Mouse (Mus musculus) bone marrow macrophage, adult 2 months (primary cell): ENCODE results near the gene Nt5m. TPM values are rescaled to one million over a fixed set of nuclear protein-coding genes. Genes with fewer than 3 reads are reported as not detected.

Experiments
- H3K27ac ChIP-seq: 2 replicates; pipeline ENCODE4 v1.5.1; 2012; ENCODE audit warnings: low read depth, low read length; ENCODE audit not compliant: insufficient read depth
- H3K4me1 ChIP-seq: 2 replicates; pipeline ENCODE4 v1.6.1; 2012; ENCODE audit warnings: low read length; ENCODE audit not compliant: control insufficient read depth, insufficient read depth
- H3K4me3 ChIP-seq: 2 replicates; pipeline ENCODE4 v1.5.1; 2012; ENCODE audit warnings: mild to moderate bottlenecking, low read length, moderate library complexity; ENCODE audit not compliant: insufficient read depth
- CTCF ChIP-seq: IDR thresholded peaks from 2 replicates; pipeline ENCODE4 v1.5.1; 2012; ENCODE audit warnings: low read depth, mild to moderate bottlenecking, low read length, moderate library complexity
- POLR2A ChIP-seq: IDR thresholded peaks from 2 replicates; pipeline ENCODE4 v1.6.1; 2012; ENCODE audit warnings: mild to moderate bottlenecking, low read depth, low read length, borderline replicate concordance
- polyA plus RNA-seq: library from polyadenylated mRNA; stranded (reverse); fragments of >200 nt; gene quantifications from 2 replicates; pipeline ENCODE4 v1.2.4, GENCODE M21; 2012; ENCODE audit not compliant: missing spikeins, insufficient read depth, insufficient read length

Gene Nt5m
- 11.8 and 14.7 TPM in 2 replicates for polyA plus RNA-seq

DNA sequence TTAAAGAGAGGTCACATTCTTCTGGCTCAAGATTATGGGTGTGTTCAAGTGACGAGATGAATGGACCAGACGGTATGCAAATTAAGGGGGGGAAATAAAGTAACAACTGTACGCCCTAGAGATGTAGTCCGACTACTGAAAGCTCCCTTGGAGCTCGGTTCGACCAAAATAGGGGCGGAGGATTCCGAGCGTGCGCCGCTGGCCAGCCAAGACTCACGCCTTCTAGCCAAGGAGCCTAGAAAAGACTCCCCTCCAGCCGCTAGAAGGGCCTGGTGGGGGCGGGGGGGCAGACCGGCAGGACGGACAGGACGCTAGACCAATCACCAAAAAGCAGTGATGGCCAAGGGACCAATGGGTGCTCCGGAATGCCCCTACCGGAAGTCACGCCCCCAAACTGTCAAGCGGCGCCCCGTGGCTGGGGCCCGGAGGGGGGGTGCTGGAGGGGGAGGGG lies at the start of gene Nt5m:
TSS of gene Nt5m (plus strand) at position 440 of the 451 bp plus-strand sequence.
- Histone ChIP-seq H3K27ac (peak within 1 kb of the TSS; percentile 89), H3K4me1 (peaks cover 15% of the 10 kb centered on the region), H3K4me3 (peak within 1 kb of the TSS; percentile 94)
- TF ChIP-seq CTCF: no peak
- TF ChIP-seq POLR2A: no peak

DNA sequence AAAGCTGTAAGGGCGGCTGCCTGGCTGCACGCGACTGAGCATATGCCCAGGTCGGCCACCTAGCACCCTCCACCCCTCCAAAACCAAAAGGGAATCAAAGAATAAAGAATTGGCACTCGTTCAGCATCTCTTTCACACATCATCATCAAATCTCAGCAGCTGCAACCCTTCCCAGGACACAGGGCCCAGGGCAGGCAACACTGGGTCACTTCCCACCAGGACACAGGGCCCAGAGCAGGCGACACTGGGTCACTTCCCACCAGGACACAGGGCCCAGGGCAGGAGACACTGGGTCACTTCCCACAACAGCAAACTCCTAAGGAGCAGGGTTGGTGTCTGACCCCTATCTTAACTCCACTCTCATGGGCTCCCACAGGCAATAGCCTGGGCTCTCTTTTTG lies 45.9 kb upstream of the Nt5m start:
- Histone ChIP-seq H3K27ac (no peak overlapping the region), H3K4me1 (no peaks in the 10 kb centered on the region), H3K4me3 (no peak overlapping the region)
- TF ChIP-seq CTCF (no peak), POLR2A (no peak)

DNA sequence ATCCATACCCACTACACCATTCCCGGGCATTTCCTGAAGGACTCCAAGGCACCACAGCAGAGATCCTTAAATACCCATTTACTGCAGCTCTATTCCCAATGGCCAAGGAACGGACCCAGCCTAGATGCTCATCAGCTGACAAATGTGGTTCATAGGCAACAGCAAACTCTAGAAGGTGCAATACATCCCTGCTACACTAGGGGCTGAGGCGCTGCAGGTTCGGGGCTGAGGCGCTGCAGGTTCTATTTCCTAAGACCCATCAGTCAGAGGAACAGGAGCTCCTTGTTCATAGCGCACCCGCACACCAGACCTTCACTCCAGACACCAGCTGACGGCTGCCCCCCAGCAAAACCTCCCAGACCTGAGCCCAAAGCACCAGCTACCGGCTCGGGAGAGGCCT lies 38.8 kb upstream of the Nt5m start:
- Histone ChIP-seq H3K4me3 (no peak overlapping the region), H3K27ac (no peak overlapping the region), H3K4me1 (no peaks in the 10 kb centered on the region)
- no peak for TF ChIP-seq CTCF
- no peak for TF ChIP-seq POLR2A

DNA sequence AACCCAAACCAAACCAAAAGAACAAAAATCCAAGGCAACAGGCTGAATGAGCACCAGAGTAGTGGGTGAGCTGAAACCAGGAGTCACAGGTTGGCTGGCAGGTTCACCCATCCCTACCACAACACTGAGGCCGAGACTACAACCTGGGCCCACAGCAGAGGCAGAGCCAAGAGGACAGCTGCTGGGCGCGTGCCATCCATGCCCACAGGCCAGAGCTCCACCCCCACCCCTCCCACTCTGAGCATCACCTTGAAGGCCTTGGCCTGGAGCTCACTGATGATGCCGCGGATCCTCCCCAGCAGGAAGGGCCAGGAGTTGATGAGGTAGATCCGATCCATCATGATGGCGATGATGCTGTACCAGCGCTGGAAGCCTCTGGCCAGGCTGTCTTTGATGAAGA lies 37.4 kb upstream of the Nt5m start:
- Histone ChIP-seq H3K27ac (no peak overlapping the region), H3K4me1 (peaks cover 6% of the 10 kb centered on the region), H3K4me3 (no peak overlapping the region)
- no peak for TF ChIP-seq CTCF
- no peak for TF ChIP-seq POLR2A

DNA sequence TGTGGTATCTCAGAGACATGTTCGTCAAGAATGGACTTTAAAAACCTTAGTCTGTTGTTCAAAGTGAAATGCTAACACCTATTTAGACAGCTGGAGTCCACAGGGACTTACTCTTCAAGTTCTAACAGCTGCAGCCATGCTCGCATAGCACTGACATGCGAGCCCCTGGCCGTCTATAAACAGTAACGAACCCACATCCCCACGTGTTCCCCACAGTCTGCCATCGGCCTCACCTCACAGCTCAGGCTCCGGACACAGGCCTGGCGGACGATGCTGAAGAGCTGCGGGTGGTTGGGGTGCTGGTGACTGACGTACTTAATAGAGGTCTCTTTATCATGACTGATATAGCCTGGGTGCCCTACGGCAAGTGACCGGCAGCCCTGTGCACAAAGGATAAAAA lies 35.7 kb upstream of the Nt5m start:
- no peak for TF ChIP-seq CTCF
- H3K27ac ChIP-seq: no peak overlapping the region
- H3K4me1 ChIP-seq: peaks cover 17% of the 10 kb centered on the region
- no peak overlapping the region for H3K4me3 ChIP-seq

DNA sequence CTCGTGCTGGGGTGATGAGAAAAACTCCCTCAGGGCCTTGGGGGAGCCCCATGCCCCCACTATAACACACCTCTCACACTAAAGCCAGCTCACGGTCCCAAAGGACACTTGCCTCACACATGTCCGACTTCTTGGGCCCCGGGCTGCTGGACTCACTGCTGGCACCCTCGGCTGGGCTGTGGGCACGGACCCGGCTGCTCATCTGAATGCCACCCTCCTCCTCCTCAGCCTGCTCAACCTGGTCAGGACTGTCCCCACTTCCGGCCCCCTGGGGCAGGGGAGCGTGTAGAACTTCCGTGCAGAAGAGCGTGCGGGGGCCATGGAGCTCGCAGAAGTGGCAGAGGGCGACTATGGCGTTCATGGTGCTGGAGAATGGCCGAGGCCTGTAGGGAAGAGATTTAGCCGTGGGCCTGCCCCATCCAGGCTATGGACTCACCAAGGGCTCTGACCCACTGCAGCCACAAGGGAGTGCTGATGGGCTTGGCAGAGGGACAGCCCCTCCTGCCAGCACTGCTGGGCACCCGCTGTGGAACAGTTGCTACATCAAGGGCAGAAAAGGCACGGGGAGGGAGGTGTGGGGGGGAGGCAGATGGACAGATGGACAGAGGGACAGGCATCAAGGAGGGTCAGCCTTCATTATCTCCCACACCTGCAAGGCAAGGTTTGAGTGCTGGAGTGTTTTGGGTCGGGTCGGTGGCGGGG lies 34.7 kb upstream of the Nt5m start:
- peaks cover 19% of the 10 kb centered on the region for H3K4me1 ChIP-seq
- no peak overlapping the region for H3K27ac ChIP-seq
- H3K4me3 ChIP-seq: no peak overlapping the region
- TF ChIP-seq POLR2A (no peak), CTCF (no peak)

DNA sequence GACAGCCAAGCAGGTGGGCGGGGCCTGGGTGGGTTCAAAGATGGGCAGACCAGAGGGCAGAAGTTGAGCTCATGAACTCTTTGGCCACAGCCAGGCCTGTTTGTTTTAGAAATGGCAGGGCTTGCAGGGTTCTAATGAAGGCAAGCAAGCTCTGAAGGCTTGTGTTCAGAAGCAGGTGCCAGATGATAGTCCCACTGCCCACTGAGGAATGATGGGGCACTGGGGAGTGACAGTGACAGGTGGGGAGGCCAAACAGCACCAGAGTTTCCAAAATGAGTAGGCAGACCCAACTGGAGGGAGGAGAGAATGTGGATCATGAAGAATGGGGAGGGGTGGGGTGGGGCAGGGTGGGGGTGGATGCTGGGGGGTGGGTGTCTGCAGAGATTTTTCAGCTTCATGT lies 34.0 kb upstream of the Nt5m start:
- Histone ChIP-seq H3K4me1 (peaks cover 19% of the 10 kb centered on the region), H3K4me3 (no peak overlapping the region), H3K27ac (no peak overlapping the region)
- TF ChIP-seq POLR2A: no peak
- TF ChIP-seq CTCF: no peak

DNA sequence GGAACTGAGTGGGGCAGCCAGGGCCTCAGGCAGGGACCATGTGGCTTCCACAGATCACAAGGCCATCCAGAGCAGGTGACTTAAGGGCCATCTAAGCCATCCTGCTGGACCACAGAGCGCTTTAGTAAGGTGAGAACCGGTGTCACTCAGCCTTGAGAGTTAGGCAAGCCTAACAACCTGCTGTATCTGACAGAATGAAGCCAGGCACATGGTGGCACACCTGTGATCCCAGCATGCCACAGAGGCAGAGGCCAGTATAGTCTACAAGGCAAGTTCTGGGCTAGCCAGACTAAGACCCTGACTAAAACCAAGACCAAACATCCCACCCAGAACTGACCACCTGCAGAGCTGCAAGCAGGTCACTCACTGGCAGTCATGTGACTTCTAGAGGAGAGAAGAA lies 33.6 kb upstream of the Nt5m start:
- no peak overlapping the region for H3K27ac ChIP-seq
- peaks cover 19% of the 10 kb centered on the region for H3K4me1 ChIP-seq
- no peak overlapping the region for H3K4me3 ChIP-seq
- no peak for TF ChIP-seq POLR2A
- TF ChIP-seq CTCF: no peak

DNA sequence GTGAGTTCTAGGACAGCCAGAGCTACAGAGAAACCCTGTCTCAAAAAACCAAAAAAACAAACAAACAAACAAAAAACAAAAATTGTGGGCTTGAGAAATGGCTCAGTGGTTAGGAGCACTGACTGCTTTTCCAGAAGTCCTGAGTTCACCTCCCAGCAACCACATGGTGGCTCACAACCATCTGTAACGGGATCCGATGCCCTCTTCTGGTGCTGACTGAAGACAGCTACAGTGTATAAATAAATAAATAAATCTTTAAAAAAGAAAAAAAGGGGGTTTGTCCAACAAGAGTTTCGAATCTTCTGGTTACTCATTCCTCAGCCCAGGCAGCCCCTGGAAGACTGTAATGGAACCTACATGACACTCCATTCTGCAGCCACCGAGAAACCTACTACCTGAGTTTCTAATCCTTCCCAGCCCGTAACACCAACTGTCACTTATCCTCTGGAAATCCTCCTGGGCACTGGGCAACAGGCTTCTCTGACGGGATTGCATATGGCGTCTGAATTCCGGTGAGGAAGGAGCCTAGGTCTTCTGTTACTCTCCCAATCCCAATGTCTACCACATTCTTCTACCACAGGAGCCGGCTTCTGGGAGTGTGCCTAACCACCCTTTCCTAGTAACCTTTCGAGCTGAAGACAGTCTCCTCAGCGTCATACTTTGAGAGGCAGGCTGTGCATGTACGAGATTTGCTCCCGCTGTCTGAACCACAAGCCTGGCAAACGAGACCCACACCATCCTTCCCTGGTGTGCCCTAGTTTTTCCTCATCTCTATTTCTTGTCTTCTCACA lies 30.9 kb upstream of the Nt5m start:
- peak overlapping the region; percentile 94 for H3K4me3 ChIP-seq
- H3K27ac ChIP-seq: peak overlapping the region; percentile 67
- TF ChIP-seq CTCF: 0 out of 2 replicates have a peak, but pooled peaks have one; percentile 18
- TF ChIP-seq POLR2A: no peak
- peaks cover 30% of the 10 kb centered on the region for H3K4me1 ChIP-seq

DNA sequence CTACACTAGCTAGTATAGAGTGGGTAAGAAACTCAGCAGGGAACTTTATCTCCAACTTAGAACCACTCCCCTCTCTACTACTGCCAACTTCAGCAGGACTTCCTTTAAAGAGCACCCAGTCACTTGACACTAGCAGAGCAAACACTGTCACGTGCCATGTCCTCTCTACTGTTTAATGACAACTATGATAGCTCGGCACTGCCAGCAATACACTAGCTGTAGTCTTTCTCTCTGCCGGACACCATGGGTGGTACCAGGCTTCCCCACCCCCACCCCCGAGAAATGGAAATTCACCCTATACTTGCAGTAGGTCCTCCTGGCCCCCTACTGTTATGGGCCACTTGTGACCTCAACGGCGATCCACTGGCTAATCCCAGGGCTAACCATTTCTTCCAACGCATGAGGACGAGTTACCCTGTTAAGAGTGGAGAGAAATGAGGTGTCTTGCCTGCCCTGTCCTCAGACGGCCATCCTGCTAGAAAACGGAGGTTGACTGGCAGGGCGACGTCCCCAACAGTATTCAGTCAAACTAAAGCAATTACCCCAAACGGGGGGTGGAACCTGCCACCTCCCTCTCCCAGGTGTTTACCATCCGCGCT lies 30.1 kb upstream of the Nt5m start:
- peaks cover 33% of the 10 kb centered on the region for H3K4me1 ChIP-seq
- no peak for TF ChIP-seq CTCF
- no peak for TF ChIP-seq POLR2A
- H3K4me3 ChIP-seq: peak overlapping the region; percentile 94
- peak overlapping the region; percentile 97 for H3K27ac ChIP-seq
